Mouse (Mus musculus) spleen, postnatal 4 days (tissue): ENCODE measurements at regions not wholly inside any gene's neighbourhood (a gene's known extent, or its start where the extent isn't known, plus 50 kb on each side); places are given as distances from the start of the nearest gene placed in this dataset.
"Not testable (repeated sequence)": the region's sequence is repeated elsewhere in the genome, so short reads cannot be mapped to it uniquely, and the experiment has no call there.

Experiments
- DNase-seq, 2 experiments: peaks; one replicate each; pipeline ENCODE4 v3.0.0; 2022; ENCODE audit warnings: low spot score in 2 of 2

DNA sequence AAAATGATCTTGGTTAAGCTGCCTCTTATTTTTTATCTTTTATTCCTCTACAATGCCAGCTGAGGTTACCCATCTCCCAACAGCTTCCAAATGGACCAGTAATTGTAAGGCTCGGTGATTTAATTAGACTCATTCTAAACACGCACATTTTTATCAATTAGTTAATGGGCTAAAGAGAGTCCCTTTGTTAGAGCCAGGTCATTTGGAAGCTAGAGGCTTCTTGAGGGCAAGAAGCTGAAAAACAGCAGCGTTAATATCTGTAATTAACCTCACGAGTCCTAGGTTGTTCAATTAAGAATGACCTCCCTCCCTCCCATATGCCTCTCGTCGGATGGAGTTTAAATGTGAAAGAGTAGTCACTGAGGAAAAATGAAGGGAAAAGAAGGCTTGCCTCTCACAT, 66.5 kb downstream of the Otx2 start:
- no peak for DNase-seq

GRCm38 (mm10) chr14:48603490-48603889, 70.1 kb downstream of the Otx2 start:
- no peak for DNase-seq

GRCm38 (mm10) chr14:48594334-48594733, 79.3 kb downstream of the Otx2 start:
- no peak for DNase-seq

DNA sequence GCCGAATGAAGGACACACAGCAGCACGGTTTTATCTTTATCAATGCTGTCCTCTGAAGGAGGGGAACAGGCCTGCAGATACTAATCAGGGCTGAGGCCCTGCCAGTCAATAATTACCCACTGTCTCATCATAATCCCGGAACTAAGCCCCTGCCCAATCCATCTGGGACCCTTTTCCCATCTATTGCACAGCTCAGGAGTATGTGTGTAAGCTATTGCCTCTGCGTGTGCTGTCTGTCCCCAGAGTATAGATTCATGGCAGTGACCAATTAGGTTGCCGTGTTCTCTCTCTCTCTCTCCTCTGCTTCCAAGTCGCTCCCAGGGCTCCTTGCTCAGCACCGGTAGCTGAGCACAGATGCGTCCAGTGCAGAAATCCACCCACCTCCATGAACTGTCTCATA, 80.3 kb downstream of the Otx2 start:
- DNase-seq = no peak

DNA sequence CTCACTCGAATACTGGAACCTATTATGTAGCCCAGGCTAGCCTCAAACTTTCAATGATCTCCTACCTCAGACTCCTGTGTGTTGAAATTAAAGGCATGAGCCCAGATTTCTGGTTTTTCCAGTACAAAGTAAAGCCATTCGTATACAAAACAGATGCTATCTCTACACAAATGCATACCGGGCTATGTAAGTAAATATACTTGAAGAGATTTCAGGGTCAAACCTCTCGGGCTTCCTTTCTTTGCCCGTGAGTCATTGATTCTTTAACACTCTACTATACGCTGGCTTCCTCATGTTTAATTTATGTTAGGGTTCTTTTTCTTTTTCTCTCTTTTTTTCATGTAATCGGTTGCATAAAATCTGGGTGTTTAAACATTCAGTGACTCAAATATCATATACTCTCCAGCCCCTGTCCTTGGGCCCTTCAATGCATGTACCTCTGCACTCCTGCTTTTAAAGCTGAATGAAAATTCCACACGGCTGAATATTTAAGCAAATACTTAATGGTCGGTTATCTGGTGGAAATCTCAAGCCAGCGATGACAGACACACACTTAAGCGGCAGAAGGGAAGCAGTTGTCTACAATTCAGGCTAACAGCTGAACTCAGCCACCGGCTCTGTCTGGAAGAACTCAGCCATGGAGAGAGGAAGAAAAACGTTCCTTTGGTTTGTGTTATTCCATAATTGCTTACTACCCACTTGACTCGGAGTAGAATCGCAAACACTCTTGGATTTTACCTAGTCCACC, 82.0 kb downstream of the Otx2 start:
- DNase-seq = no peak

DNA sequence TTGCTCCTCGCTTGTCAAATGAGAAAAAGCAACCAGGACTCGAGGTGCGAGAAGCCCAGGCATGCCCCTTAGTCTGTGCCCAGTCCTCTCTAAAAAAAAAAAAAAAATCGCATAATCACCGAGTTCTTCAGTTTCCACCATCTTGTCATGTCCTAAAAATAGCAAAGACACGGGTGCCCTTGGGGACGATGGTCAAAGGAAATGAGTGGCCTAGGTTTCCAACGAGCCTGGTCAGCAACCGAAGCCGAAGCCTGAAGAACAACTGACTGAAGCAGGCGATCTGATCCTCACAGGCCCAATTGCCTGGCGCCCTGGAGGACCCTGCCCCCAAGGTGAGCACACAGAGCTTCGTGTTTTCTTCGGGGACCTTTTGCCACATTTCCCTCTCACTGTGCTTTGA, 83.2 kb downstream of the Otx2 start:
- DNase-seq = no peak

GRCm38 (mm10) chr14:48589702-48590325, 83.8 kb downstream of the Otx2 start:
- DNase-seq = no peak

- DNase-seq = no peak
Observed at GRCm38 (mm10) chr14:48585820-48586219, 87.8 kb downstream of the Otx2 start.

GRCm38 (mm10) chr14:48584571-48584970, 89.0 kb downstream of the Otx2 start:
- no peak for DNase-seq

GRCm38 (mm10) chr14:48583516-48583915, 90.1 kb downstream of the Otx2 start:
- DNase-seq = no peak

GRCm38 (mm10) chr14:48582080-48582479, 91.5 kb downstream of the Otx2 start:
- DNase-seq = no peak

DNA sequence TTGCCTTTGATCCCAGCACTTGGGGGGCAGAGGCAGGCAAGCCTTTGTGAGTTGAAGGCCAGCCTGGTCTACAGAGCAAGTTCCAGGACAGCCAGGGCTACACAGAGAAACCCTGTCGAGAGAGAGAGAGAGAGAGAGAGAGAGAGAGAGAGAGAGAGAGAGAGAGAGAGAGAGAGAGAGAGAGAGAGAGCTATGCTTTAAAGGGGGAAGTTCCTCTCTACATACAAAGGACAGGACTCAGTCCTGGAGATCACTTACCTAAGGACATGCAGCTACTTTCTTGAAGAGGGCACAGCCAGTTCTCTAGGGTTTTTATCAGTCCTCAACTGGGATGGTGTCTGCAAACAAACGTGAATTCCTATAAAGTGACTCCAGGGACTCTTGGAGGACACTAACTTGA, 92.3 kb downstream of the Otx2 start:
- DNase-seq = not testable (repeated sequence)

GRCm38 (mm10) chr14:48580396-48580795, 93.2 kb downstream of the Otx2 start:
- peak in 1 of 2 experiments; percentile 17 for DNase-seq

DNA sequence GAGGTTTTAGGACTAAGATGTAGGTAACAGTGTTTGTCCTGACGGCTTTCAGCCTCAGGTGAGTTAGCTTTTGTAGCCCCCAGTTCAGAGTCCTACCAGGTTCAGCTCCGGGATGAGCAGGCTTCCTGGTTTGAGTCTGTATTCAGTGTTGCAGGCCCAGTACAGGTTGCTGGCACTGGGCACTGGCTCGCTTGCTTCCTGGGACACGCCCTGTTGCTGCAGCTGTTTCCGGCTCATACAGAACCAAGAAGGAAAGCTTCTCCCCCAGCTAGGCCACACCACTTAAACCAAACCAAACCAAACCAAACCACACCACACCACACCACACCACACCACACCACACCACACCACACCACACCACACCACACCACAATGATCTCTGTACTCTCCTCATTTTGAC, 93.6 kb downstream of the Otx2 start:
- no peak for DNase-seq
